Mouse (Mus musculus) kidney, postnatal 0 days (tissue): ENCODE measurements at regions not wholly inside any gene's neighbourhood (a gene's known extent, or its start where the extent isn't known, plus 50 kb on each side); places are given as distances from the start of the nearest gene placed in this dataset.

ENCODE experiments used
- ATAC-seq: fragments of 200-750 bp; cut with Nextera tagmentation; replicated peaks from 2 replicates; pipeline ENCODE4 v1.8.0; 2017; ENCODE audit warnings: low read depth, moderate number of reproducible peaks, moderate TSS enrichment, moderate library complexity; ENCODE audit not compliant: low FRiP score
- DNase-seq: peaks from one replicate; pipeline ENCODE4 v3.0.0-alpha.2; 2016; ENCODE audit warnings: low spot score
- H3K27ac ChIP-seq: fragments of 300-500 bp; sonication (generic); 2 replicates; pipeline ENCODE4 v1.5.1; 2014; ENCODE audit warnings: mild to moderate bottlenecking
- H3K27me3 ChIP-seq: fragments of 300-500 bp; sonication (generic); 2 replicates; pipeline ENCODE4 v1.6.1; 2014; ENCODE audit warnings: low read length, mixed read lengths; ENCODE audit not compliant: insufficient read depth
- H3K36me3 ChIP-seq: fragments of 300-500 bp; sonication (generic); 2 replicates; pipeline ENCODE4 v1.6.1; 2014; ENCODE audit warnings: low read length, mixed read lengths; ENCODE audit not compliant: insufficient read depth
- H3K4me1 ChIP-seq: fragments of 300-500 bp; sonication (generic); replicated peaks from 2 replicates; pipeline ENCODE4 v1.6.1; 2014; ENCODE audit warnings: antibody characterized with exemption, low read length, mixed read lengths; ENCODE audit not compliant: insufficient read depth
- H3K4me2 ChIP-seq: fragments of 300-500 bp; sonication (generic); 2 replicates; pipeline ENCODE4 v1.6.1; 2014; ENCODE audit warnings: mild to moderate bottlenecking, low read length, moderate library complexity, mixed read lengths
- H3K4me3 ChIP-seq: fragments of 300-500 bp; sonication (generic); replicated peaks from 2 replicates; pipeline ENCODE4 v1.5.1; 2014; ENCODE audit warnings: low read depth, low read length
- H3K9ac ChIP-seq: fragments of 300-500 bp; sonication (generic); 2 replicates; pipeline ENCODE4 v1.6.1; 2014; ENCODE audit warnings: low read depth, low read length
- H3K9me3 ChIP-seq: fragments of 300-500 bp; sonication (generic); replicated peaks from 2 replicates; pipeline ENCODE4 v1.6.1; 2016; ENCODE audit warnings: low read length, inconsistent platforms, mixed read lengths
- CTCF ChIP-seq: IDR thresholded peaks from 2 replicates; pipeline ENCODE4 v1.5.1; 2016; ENCODE audit warnings: antibody characterized with exemption, low read depth, mild to moderate bottlenecking, moderate library complexity
- WGBS: fragments of 180-500 bp; shearing (Covaris S2); extraction: QIAGEN DNeasy Blood & Tissue Kit; methylation state at CpG from one replicate; pipeline ENCODE4 v1.1.7; 2014; 5-methylcytosine and 5-hydroxymethylcytosine counted together

DNA sequence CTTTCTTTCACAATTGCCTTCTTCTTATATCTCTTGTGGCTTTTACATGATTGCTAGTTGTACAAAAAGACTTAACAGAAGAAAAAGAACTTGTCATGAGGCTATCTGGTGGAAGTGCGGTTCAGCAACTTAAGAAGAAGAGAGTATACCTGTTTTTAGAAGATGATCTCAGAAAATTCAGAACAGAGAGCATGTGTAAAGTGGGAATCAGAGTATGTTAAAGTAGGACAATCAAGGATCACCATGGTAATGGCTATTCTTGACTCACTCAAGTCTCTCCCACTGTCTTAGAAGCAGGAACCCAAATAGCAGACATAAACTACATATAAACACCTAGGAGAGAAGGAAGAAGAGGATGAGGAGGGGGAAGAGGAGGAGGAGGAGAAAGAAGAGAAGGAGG is 857.9 kb upstream of the Nr2f1 start:
- H3K27ac ChIP-seq: no peak overlapping the region
- TF ChIP-seq CTCF: no peak
- no peaks in the 10 kb centered on the region for H3K9me3 ChIP-seq
- no peak for ATAC-seq
- 88% methylated on average over 1 of the region's 1 CpGs for WGBS
- no peak overlapping the region for H3K4me2 ChIP-seq
- no peak for DNase-seq
- no peaks in the 10 kb centered on the region for H3K27me3 ChIP-seq
- H3K36me3 ChIP-seq: no peaks in the 10 kb centered on the region
- H3K4me1 ChIP-seq: no peaks in the 10 kb centered on the region
- no peak overlapping the region for H3K4me3 ChIP-seq
- no peak overlapping the region for H3K9ac ChIP-seq

DNA sequence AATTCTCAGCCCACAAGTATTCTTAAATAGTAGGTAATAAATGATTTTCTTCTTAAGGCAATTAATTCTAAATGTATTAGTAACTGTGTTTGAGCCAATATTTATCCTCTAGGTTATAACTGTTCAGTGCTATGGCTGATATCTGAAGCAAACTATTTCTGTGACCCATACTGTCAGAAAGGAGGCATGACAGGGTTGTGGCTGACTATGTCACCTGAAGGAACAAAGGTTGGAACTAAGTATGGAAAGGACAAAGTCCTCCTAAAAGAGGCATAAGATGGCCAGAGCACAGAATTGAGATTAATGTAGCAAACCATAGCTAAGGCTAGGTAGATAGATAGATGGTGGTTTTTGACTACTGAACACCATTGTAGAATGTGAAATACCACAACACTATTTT is 854.9 kb upstream of the Nr2f1 start:
- ATAC-seq: no peak
- H3K36me3 ChIP-seq: no peaks in the 10 kb centered on the region
- no peak for TF ChIP-seq CTCF

DNA sequence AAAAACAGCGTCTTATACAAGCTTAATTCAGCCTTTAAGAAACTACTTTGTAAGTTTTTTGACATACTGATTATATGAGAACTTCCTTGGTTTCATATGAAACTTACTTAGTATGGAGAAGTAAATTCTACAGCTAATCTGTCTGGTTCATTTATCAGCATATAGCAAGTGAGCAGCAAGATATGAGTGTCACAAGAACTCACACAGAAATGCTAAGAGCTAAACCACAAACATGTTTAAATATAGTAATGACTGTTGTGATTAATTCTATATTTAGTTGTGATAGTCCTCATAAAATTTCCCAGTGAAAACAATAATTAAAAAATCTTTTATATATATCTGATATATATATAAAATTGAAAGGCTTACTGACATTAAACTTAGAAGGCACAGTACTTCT is 853.9 kb upstream of the Nr2f1 start:
- Histone ChIP-seq H3K27me3 (no peaks in the 10 kb centered on the region), H3K9ac (no peak overlapping the region), H3K27ac (no peak overlapping the region), H3K4me3 (no peak overlapping the region), H3K9me3 (no peaks in the 10 kb centered on the region), H3K4me2 (no peak overlapping the region), H3K4me1 (no peaks in the 10 kb centered on the region), H3K36me3 (no peaks in the 10 kb centered on the region)
- WGBS: 88% methylated on average over 1 of the region's 1 CpGs
- ATAC-seq (no peak), DNase-seq (no peak)
- TF ChIP-seq CTCF: no peak

More for the DNA sequence above, 854.9 kb upstream of the Nr2f1 start:
- no peak for DNase-seq
- no peak overlapping the region for H3K9ac ChIP-seq
- no peaks in the 10 kb centered on the region for H3K27me3 ChIP-seq
- H3K27ac ChIP-seq: no peak overlapping the region
- no peak overlapping the region for H3K4me2 ChIP-seq
- H3K4me1 ChIP-seq: no peaks in the 10 kb centered on the region
- no peak overlapping the region for H3K4me3 ChIP-seq
- H3K9me3 ChIP-seq: no peaks in the 10 kb centered on the region

DNA sequence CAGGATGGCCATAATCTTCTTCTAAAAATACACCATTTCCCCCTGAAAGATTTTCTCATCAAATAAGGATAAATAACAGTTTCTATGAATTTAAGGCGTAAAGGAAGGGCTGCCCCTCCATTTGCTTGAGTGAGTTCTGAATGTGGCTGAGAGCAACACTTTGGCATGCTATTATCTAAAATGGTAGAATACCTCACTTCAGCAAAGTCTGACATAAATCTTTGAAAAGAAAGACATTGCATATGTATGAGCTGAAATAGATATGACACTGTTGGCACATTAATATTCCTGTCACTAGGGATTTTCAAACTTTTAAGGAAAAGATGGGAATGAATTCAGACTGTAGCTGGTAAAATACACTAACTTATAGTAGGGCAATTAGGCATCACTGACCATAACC is 847.7 kb upstream of the Nr2f1 start:
- Histone ChIP-seq H3K9me3 (no peaks in the 10 kb centered on the region), H3K4me2 (no peak overlapping the region), H3K4me1 (no peaks in the 10 kb centered on the region), H3K27ac (no peak overlapping the region), H3K36me3 (no peaks in the 10 kb centered on the region), H3K9ac (no peak overlapping the region), H3K27me3 (no peaks in the 10 kb centered on the region), H3K4me3 (no peak overlapping the region)
- WGBS: 87% methylated on average over 1 of the region's 1 CpGs
- DNase-seq (no peak), ATAC-seq (no peak)
- no peak for TF ChIP-seq CTCF

DNA sequence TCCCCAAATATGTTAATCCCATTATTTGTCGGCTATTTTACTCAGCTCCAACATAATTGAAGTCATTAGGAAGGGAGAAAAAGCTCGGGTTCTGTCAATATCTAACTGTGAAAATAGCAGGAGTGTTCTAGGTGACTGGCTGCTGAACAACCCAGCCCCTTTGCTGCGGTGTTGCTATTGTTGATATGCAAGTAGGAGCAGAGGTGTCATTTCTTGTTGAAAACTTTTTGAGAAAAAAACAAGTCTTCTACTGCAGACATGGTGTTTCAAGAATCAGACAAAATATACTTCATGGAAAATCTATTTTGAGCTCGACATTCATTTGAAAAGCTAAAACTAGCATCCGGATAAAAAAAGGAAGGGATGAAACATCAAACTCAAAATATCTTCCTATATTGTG is 845.1 kb upstream of the Nr2f1 start:
- H3K9me3 ChIP-seq: no peaks in the 10 kb centered on the region
- no peaks in the 10 kb centered on the region for H3K27me3 ChIP-seq
- H3K4me3 ChIP-seq: no peak overlapping the region
- ATAC-seq: no peak
- H3K4me2 ChIP-seq: no peak overlapping the region
- no peak for DNase-seq
- 57% methylated on average over 5 of the region's 5 CpGs for WGBS
- H3K4me1 ChIP-seq: no peaks in the 10 kb centered on the region
- no peak for TF ChIP-seq CTCF
- H3K9ac ChIP-seq: no peak overlapping the region
- H3K27ac ChIP-seq: no peak overlapping the region
- no peaks in the 10 kb centered on the region for H3K36me3 ChIP-seq

DNA sequence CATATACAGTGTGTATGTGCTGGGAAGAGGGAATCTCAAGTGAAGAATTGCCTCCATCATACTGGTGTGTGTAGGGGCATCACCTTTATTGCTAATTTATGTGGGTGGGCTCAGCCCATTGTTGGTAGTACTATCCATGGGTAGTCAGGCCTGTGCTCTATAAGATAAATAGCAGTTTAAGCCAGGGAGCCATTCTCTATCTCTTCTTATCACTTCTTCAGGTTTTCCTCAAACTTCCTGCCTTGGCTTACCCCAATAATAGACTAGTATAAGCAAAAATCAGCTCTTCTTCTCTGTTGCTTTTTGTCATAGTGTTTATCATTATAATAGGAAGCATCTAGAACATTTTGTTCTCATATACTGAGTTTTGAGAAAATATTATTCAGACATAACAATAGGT is 838.3 kb upstream of the Nr2f1 start:
- no peaks in the 10 kb centered on the region for H3K27me3 ChIP-seq
- H3K4me3 ChIP-seq: no peak overlapping the region
- H3K9ac ChIP-seq: no peak overlapping the region
- H3K36me3 ChIP-seq: no peaks in the 10 kb centered on the region
- no peak overlapping the region for H3K27ac ChIP-seq
- no peak for TF ChIP-seq CTCF
- H3K9me3 ChIP-seq: no peaks in the 10 kb centered on the region
- H3K4me2 ChIP-seq: no peak overlapping the region
- DNase-seq: no peak
- no peaks in the 10 kb centered on the region for H3K4me1 ChIP-seq
- ATAC-seq: no peak

DNA sequence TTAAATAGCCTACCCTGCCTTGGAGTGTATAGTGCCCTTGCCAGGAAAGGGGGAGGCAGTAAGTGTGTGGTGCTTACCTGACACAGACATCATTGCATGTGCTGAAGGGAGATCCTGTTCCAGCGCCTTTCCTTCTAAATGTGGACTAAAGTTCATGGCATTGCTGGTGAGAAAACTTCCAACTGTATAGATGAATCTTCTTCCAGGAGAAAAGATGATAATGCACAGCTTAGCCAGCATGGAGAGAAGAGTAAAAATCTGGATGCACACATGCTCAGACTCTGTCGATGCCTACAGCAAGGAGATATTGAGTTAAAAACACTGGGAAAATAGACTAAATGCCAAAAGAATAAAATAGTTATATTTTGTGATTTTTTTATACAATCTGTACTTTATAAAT is 835.7 kb upstream of the Nr2f1 start:
- Histone ChIP-seq H3K36me3 (no peaks in the 10 kb centered on the region), H3K4me2 (no peak overlapping the region), H3K27me3 (no peaks in the 10 kb centered on the region), H3K4me3 (no peak overlapping the region), H3K9me3 (no peaks in the 10 kb centered on the region), H3K27ac (no peak overlapping the region), H3K4me1 (0 out of 2 replicates have a peak, but pooled peaks cover under 1% of the 10 kb centered on the region), H3K9ac (no peak overlapping the region)
- DNase-seq (no peak), ATAC-seq (no peak)
- WGBS: 88% methylated on average over 2 of the region's 2 CpGs
- TF ChIP-seq CTCF: no peak
